Mouse (Mus musculus) brain, embryonic 14.5 days (tissue): ENCODE results near the gene Znrf3.

Experiments used
- CTCF ChIP-seq: fragments of 200-500 bp; IDR thresholded peaks from 2 replicates; pipeline ENCODE4 v1.5.1; 2012; ENCODE audit warnings: inconsistent platforms, mild to moderate bottlenecking, moderate library complexity, borderline replicate concordance; ENCODE audit not compliant: insufficient read depth, insufficient read length; ENCODE audit errors: extremely low read depth
- POLR2A ChIP-seq: fragments of 200-500 bp; IDR thresholded peaks from 2 replicates; pipeline ENCODE4 v1.6.1; 2012; ENCODE audit warnings: mild to moderate bottlenecking, inconsistent platforms, borderline replicate concordance; ENCODE audit not compliant: poor library complexity, insufficient read depth, insufficient read length, severe bottlenecking; ENCODE audit errors: extremely low read depth

DNA sequence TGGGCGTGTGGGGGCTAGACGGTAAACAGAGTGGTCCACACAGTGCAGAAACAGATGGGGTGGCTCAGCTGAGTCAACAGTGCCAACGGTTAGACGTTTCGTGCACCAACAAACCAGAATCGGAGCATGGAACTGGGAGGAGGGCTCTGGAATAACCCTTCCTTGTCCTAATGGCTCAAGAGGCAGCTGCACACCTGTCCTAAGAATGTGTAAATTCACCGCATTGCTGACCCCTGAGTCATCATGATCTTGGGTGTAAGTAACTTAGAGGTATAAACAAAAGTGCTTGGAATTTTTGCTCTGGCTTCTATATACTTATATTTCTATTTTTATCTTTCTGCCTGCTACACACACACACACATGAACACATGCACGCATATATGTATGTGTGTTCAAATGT lies 202.5 kb downstream of the Znrf3 start:
- TF ChIP-seq POLR2A (no peak), CTCF (no peak)
